Mouse (Mus musculus) erythroblast, embryonic 14.5 days (primary cell): ENCODE data around the gene Tmem132a.

Experiments used
- GATA1 ChIP-seq: IDR thresholded peaks from 2 replicates; pipeline ENCODE4 v1.6.1; 2012; ENCODE audit warnings: low read length, inconsistent platforms, mixed read lengths
- TAL1 ChIP-seq: IDR thresholded peaks from 3 replicates; pipeline ENCODE4 v1.6.1; 2012; ENCODE audit warnings: low read length, inconsistent platforms, mixed read lengths

DNA sequence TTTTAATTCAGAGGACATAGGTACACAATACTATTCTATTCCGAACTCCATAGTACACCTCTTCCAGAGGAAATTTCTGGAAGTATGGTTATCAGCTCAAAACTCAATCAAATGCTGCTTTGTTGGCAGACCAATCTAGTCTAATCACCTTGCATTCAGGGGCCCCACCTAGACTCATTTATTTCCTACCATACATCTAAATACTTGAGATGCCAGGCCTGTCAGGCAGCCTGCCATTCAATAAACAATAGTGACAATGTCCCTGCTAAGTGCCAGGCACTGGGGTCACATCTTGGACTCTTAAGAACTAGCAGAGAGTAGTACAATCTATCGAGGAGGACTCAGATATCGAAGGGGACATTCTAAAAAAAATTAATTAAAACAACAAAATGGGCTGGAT, 22.5 kb upstream of the Tmem132a start:
- no peak for TF ChIP-seq GATA1
- no peak for TF ChIP-seq TAL1
